Mouse (Mus musculus) heart, adult 9 months (tissue): Measurements from ENCODE around the gene Rpl26.

ENCODE experiments used
- DNase-seq, 2 experiments: peaks; one replicate each; pipeline ENCODE4 v3.0.0; 2022; ENCODE audit warnings: low spot score in 2 of 2

Gene Rpl26

DNA sequence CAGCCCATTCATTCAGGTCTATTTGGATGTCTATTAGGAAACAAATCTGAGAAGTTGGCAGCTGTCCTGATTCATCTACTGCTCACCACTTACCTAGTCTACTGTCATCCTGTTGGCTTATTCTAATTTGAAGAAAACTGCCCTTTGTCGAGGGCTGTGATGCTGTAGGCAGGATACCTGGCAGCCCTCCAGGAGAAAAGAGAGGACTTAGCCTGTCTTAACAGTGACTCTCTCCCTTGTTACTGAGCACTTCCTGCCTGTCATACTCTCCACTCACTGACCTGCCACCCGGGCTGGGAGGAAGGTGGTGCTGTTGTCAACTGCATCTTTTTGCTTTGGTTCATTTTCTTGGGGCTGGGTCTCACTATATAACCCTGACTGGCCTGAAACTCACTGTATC, 10.8 kb upstream of the Rpl26 start:
- DNase-seq = no peak

DNA sequence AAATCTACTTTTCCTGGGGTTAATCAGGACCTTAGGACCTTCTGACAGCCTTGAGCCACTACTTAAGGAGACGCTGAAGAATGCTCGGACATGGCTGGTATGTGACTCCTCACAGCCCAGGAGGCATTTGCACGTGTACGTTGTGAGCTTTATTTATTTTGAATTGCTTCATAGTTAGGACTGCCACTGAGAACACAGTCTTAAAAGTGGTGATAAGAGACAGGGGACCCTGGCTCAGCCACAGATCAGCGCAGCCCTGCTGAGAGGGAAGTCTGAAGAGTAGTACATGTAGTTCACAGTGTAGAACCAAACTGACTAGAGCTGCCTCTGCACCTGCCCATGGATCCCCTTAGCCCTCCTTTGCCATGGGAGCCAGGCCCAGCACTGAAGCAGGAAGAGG, 9.6 kb upstream of the Rpl26 start:
- no peak for DNase-seq

DNA sequence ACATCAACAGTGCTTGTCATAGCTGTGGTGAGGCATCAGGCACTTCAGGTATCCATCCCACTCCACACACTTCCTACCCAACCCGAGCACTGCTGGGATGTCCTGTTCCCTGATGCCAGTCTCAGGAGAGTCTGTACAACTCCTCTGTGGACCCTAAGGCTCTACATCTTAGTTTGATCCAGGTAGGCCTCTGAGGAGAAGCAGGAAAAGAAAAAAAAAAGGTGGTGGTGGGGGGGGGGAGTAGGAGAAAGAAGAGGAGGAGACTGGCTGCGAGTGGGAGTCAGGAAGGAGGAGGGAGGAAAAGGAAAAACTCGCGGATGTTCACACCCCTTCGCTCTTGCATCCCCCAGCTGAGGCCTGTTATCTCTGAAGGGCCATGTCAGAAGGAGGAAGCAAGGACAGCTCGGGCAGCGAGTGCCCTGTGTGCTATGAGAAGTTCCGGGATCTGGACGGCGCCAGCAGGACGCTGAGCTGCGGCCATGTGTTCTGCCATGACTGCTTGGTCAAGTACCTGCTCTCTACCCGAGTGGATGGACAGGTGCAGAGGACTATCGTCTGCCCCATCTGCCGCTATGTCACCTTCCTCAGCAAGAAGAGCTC, 9.1 kb upstream of the Rpl26 start:
- DNase-seq = no peak

DNA sequence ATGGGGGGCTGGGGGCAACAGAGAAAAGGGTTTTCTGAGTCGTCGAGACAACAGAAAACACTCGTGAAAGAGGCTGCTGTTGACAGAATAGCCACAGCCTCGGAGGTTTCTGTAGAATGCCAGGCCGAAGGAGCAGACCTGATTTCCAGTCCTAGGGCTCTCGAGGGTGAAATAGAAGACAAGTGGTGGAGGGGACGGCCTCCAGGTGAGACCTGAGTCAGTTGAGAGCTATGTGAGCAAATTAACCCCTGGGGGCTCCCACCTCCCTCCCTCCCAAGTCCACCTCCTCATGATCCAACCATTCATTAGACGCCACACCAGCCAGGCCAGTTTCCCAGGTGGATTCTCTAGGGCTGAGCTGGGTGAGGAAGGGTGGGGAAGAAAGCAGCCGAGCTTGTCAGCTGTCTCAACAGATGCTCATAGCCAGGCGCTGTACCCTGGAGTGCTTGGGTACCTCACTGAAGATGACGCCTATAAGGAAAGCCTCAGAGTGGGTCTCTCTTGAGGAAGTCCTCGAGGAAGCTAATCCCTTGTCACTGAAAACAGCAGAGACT, 7.4 kb upstream of the Rpl26 start:
- DNase-seq = no peak

DNA sequence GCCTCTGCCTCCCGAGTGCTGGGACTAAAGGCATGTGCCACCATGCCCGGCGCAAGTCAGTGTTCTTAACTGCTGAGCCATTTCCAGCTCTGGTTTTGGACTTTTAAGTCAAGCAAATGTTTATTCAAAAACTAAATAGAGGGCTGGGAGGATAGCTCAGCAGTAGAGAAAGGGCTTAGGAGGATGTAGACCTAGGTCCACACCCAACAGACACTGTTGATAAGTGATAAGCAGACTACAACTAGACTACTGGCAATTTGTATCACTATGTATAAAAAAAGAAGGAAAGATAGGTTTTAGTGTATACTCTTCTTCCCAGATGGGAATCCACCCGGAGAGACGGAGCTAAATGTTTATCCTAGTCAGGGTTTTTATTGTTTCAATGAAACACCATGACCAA, 5.1 kb upstream of the Rpl26 start:
- no peak for DNase-seq

DNA sequence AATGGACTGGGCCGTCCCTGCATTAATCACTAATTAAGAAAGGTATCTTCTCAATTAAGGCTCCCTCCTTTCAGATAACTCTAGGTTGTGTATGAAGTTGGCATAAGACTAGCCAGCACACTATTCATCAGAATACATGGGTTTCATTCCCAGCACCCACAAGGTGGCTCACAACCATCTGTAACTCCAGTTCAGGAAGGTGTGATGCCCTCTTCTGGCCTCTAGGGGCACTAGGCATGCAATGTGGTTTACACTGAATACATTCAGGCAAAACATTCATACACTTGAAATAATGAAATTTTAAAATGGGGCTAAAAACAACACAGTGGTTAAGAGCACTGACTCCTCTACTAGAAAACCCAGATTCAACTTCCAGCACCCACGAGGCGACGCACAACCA, 4.3 kb upstream of the Rpl26 start:
- DNase-seq = no peak

DNA sequence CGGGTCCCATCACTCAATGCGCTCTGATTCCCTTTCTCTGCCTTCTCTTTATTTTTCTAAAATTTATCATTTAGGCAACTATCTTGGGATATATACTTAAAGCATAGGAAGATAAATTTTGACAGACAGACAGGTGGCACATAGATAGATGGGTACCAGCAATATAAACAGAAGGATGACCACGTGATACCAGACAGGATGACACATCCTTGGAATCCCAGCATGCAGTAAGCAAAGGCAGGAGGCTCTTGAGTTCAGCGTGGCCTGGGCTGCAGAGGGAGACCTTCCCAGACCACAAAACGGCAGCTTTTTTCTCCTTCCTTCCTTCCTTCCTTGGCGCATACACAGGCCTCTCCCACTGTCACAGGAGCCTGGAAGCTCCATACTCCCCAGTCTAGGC, 3.5 kb upstream of the Rpl26 start:
- DNase-seq = no peak

DNA sequence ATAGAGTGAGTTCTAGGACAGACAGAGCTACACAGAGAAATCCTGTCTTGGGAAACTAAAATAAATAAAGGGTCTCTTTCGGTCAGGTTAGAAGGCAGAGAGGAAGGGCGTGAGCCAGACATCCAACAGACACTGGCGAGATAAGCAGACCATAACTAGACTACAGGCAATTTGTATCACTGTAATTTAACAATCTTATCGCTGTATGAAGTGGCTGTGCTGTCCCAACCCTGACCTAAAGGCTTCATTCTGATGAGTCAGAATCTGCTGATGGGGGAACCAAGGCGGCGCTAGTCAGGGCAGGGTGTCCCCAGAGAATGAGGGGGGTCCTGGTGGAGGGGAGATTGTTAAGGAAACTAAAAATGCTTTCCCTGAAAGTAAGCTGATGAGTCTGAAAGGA, 2.6 kb upstream of the Rpl26 start:
- DNase-seq = no peak

DNA sequence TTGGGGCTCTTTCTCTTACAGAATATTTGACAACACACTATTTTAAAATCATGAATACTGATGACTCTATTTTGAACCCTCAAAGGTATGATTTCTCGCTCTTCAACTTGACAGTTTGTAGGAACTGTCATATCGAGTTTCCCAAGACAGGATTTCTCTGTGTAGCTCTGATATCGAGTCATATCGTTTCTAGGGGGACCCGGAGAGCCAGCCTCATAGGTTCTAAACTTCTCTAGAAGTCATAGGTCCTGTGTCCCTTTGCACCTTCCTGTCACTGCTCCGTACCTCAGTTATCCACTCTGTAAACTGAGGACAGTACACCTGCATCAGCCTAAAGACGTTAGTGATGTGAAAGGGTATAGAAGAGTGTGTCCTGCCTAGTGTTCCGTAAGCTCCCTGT, 1.6 kb upstream of the Rpl26 start:
- DNase-seq = no peak

DNA sequence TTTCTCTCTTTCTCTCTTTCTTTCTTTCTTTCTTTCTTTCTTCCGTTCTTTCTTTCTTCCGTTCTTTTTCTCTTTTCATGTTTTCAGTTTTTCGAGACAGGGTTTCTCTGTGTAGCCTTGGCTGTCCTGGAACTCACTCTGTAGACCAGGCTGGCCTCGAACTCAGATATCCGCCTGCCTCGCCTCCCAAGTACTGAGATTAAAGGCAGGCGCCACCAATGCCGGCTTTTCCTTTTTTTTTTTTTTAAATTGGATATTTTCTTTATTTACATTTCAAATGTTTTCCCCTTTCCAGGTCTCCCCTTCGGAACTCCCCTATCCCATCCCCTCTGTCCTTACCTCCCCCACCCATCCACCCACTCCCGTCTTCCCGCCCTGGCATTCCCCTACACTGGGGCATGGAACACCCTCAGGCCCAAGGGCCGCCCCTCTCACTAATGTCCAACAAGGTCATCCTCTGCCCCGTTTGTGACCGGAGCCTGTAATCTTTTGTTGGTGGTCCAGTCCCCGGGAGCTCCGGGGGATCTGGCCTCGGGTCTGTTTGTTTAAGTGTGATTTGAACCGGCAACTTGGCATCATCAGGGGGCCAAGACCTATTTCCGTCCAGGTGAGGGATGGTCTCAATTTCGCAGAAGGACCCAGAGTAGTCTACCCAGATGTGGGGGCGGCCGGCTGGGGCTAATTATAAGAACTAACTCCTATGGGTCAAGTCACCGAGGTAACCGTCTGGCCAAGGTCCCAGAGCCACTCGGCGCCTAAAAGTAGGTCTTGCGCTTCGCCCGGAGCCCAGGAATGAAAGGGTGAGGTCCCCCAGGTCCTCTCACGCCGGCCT, 648 bp upstream of the Rpl26 start:
- DNase-seq = no peak

DNA sequence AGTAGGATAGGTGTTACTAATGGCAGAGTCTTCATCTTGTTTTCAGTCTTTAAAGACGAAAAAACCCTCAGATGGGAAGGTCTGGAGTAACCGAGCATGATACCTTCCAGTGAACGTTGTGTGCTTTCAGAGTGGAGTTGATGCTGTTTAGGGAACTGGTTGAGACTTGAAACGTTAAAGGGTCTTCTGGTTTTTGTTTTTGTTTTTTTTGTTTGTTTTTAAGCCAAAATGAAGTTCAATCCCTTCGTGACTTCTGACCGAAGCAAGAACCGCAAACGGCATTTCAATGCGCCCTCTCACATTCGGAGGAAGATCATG, 623 bp downstream of the Rpl26 start:
- no peak for DNase-seq

DNA sequence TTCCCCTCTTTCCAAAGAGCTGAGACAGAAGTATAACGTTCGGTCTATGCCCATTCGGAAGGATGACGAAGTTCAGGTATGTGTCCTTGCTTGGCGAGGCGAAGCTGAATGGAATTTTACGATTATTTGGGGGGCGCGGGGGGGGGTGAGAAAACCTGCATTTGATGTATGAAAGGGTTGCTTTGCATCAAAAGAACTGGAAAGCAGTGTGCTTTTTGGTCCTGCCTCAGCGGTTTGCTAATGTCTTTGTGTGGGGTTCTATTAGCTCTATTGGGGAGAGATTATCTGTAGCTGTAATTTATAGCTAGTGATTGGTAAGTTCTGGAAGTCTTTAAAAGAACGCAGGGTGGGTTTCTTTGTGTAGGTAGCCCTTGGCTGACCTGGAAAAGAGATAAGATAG, 984 bp downstream of the Rpl26 start:
- no peak for DNase-seq

DNA sequence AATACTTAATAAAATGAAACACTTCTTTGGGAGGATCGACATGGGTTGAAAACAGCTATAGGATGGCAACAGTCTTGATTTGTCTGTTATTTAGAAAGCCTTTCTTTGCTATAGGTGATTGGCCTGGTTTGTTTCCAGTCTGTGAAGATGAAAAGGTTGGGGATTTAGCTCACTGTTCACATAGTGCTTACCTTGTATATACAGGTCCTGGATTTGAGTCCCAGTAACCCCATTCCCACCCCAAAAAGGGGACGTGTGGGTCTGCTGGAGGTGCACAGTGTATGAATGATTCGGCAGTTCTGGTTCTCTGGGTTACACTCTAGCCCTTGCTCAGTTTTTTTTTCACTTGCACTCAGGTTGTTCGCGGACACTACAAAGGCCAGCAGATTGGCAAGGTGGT, 1.4 kb downstream of the Rpl26 start:
- no peak for DNase-seq

DNA sequence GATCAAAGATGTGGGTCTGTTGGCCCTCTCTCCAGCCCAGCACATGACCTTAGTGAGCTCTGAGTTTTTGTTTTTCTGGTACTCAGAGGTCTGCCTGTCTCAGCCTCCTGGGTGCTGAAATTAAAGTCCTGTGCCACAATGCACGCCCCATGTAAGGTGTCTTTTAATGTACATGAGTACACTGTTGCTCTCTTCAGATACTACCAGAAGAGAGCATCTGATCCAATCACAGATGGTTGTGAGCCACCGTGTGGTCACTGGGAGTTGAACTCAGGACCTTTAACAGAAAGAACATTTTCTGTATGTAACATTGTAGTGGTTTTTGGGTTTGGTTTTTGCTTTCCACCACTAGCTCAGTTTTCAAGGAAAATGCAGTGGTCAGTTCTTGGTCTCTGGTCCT, 2.4 kb downstream of the Rpl26 start:
- DNase-seq = no peak

DNA sequence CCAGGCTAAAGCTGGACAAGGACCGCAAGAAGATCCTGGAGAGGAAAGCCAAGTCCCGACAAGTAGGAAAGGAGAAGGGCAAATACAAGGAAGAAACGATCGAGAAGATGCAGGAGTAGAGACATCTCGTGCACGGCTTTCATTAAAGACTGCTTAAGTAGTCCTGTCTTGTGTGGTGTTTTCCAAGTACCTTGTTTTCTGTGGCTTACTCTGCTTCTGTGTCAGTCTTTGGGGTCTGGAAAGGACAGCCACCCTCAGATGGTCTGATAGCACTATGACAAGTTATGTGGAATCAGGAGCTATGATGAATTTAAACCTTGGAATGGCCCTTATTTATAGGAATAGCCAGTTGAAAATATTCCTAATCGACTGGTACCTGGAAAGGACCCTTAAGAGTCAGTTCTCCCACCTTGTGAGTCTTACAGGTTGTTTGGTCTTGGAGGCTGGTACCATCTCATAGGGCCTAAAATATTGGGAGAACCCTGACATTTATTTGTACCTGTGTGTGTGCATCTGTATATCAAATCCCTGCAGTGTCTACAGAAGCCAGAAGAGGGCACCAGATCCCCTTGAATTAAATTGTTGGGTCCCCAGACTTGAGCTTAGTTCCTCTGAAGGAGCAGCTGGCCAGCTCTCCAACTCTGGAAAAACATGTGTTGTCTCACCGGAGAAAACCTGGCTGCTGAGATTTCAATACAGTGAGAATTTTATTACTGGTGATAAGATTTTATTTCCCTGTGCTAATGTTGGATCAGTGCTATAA, 3.2 kb downstream of the Rpl26 start:
- DNase-seq = peak; percentile 61 to 79

DNA sequence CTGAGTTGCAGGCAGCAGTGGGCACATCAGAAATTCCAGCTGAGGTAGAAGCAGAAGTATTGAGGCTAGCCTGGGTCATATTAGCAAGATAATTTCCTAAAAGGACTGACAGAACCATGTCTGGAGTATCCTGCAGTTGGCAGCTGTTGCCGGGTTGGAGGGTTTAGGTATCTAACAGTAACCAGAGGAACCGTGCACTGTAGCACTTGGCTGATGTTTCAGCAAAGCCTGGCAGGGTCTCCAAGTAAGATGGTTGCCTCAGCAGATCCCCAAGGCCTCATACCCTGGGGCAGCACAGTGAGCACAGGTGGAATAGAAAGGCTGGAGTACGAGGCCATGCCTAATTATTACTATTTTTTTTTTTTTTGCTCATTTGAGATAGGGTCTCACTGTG, 3.8 kb downstream of the Rpl26 start:
- no peak for DNase-seq

DNA sequence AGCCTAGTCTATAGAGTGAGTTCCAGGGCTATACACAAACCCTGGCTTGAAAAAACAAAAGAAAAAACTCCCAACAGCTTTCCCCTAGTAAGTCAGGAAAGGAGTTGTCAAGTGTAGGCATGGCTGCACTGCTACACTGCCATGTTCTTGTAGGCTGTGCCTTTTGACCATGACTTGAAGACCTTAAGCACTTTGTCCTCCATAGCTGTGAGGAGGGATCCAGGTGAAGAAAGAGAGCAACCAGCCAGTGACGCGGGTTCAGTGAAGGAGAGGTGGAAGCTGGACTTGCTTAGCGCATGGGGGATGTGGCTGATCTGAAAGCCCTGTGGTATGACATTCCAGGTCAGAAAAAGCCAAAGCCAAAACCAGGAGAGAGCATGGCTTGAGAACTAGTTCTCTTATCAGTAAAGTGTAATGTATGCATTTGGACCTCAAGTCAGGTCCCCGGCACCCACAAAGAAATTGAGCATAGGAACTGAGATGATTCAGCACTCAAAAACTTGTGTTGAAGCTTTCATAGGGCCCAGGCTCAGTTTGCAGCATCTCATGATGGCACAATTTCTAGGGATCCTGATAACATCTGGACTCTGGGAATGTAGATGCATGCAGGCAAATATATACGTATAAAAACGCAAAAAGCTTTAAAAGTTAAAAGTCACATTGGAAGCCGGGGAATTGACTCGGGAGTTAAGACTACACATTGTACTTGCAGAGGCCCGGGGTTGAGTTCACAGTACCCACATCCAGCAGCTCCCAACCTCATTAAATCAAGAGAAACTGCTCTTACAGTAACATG, 4.5 kb downstream of the Rpl26 start:
- DNase-seq = no peak

DNA sequence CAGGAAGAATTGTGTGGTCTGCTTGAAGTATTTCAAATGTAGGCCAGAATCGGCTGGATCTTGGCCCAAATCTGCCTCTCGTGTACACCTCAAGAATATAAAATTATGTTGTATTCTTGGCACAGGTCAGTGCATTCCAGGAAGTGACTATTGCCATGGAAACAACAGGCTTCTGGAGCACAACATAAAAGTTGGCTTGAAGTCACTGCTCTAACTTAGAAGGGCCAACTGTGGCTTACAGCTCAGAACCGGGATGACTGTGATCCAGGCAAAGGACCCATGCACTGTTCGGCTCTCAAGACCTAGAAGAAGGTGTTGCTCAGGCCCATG, 5.0 kb downstream of the Rpl26 start:
- no peak for DNase-seq

DNA sequence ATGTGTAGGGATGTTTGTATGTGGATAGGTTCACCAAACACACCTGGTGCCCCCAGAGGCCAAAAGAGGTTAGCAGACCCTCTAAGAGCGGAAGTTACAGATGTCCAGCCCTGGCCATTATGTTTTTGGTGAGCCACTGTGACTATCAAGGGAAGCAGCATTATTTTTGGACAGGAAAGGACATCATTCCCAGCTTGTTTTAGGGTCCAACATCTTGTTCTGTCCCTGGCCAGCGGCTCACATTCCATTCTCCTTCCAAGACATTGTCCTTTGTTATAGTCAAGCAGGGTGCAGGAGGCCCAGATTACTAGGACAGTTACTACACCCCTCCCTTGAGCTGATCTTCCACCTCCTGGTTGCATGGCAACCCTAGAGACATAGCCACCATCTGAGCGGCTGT, 5.9 kb downstream of the Rpl26 start:
- peak in 1 of 2 experiments; percentile 46 for DNase-seq

DNA sequence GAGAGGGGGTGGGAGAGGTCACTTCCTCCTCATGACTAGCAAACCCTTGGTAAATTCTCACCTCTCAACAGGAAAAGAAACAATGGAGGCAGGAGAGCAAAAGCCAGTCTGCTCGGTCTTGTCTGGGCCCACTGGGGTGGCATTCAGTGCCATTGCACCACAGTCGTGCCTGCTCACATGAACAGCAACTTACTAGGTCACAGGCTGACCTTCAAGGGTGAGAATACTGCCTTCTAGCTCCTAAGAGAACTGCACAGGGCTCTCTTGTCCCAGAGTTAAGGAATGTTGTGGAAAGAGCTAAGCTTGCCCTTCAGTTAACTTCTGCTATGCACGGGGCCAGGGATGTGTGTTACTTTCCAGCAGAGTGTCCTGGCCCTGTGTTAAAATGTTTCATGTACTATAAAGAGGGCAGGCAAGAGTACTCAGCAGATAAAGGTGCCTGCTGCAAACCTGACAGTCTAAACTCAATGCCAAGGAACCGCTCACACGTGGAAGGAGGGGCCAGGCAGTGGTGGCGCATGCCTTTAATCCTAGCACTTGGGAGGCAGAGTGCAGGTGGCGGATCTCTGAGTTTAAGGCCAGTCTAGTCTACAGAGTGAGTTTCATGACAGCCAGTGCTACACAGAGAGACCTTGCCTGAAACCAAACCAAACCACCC, 7.6 kb downstream of the Rpl26 start:
- no peak for DNase-seq

DNA sequence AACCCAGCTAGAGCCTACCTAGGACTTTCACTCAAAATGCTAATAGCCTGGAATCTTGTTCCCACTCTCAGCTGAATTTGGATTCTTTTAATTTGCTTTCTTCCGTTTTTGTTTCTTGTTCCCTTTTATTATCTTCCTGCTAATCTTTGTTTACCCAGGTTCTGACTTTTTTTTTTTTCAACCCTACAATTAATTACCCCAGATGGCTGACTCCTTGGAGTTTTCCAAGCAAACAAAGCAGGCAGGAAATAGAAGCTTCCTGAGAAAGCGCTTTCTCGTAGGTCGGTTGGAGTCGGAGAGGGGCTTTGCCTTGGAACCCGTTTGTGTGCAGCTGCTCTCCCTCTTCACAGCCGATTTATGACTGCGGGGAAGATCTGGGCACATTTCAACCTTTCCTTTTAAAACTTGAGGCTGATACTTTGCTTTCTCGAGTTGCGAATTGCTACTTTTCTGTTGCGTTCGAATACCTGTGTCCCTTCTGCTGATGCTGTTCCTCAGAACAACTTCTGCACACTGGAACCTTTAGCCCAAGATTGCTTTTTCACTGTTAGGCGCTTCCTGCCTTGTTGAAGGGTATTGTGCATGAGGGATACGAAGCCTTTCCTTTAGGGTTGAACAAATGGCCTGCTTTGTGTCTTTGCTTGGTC, 10.3 kb downstream of the Rpl26 start:
- peak in 1 of 2 experiments; percentile 50 for DNase-seq
